Mouse (Mus musculus) heart, adult 2 months (tissue): ENCODE results near the gene Vmp1.

Experiments
- CTCF ChIP-seq: fragments of 200-600 bp; IDR thresholded peaks from 2 replicates; pipeline ENCODE4 v1.8.1; 2022; ENCODE audit warnings: antibody characterized with exemption, mild to moderate bottlenecking, moderate library complexity
- POLR2A ChIP-seq: fragments of 200-500 bp; IDR thresholded peaks from 2 replicates; pipeline ENCODE4 v1.6.1; 2011; ENCODE audit warnings: mild to moderate bottlenecking, low read depth, low read length, control low read depth; ENCODE audit not compliant: insufficient read depth

GRCm38 (mm10) chr11:86538786-86539185 is 144.8 kb downstream of the Vmp1 start:
- TF ChIP-seq CTCF (no peak), POLR2A (no peak)
